Mouse (Mus musculus) left cerebral cortex, adult 18-20 months (tissue): Measurements from ENCODE around the gene Fam166b. TPM values are rescaled to one million over a fixed set of nuclear protein-coding genes. Genes with fewer than 3 reads are reported as not detected.

Experiments used
- DNase-seq, 2 experiments: peaks; one replicate each; pipeline ENCODE4 v3.0.0; 2021 to 2022; ENCODE audit warnings: low spot score in 2 of 2, mixed read lengths in 1 of 2
- total RNA-seq, 2 experiments: library from RNA; stranded (reverse); gene quantifications; 2 replicates each; pipeline ENCODE4 v1.2.3; 2021

Fam166b gene
- total RNA-seq, 2 experiments from 2014 or later: 0.82 to 1.2 TPM

DNA sequence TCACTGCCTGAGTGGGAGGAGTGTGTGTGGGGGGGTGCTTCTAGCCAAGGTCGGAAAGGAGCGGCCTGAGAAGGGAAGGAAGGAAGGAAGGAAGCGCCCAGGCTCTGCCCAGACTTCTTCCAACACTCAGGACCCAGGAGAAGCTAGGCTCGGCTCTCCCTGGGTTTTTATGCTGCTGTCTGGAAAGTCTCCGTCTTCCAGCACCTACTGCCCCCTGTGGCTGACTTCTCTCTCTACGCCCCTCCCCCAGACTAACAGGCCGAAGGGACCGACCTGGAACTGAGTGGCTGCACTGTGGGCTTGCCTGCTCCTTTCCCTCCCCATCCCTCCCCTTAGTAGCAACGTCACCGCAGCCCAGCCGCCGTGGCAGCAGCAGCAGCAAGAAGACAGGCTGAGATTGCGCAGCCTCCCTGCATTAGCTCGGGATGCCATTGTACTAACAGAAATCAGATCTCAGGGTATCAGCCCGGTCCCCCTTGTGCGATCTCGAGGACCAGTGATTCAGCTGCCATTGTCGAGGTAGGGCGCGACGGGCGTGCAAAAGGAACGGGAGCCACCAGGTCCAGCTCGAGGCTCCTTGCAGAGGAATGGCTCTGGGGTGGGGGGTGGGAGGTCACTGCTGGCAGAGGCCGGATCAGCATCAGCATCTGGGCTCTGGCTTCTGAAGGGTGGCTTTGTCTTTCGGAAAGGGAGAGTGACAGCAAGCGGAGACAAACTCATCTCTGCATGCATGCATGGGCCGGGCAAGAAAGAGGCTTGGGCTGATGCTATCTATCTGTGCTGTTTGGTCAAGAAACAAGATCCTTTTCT is 22.6 kb downstream of the Fam166b start:
- DNase-seq: peak; percentile 68 to 77

DNA sequence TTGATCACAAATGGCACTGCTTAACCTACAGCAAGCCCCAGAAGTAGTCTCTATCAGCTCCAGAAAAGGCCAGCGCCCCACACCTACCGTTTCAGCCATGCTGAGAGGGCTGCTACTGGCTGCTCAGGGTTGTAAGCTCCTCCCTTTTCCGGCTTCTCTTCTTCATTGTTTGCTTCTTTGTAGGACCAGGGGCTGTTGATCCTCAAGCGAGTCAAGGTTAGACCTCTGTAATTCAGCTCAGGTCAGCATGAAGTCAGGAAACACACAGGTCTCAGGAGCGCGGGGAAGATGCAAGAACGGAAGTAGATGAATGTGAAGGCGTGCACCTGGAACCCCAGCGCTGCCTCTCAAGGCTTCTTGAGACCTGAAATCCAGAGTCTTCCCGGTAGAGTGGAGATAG is 24.2 kb downstream of the Fam166b start:
- no peak for DNase-seq

DNA sequence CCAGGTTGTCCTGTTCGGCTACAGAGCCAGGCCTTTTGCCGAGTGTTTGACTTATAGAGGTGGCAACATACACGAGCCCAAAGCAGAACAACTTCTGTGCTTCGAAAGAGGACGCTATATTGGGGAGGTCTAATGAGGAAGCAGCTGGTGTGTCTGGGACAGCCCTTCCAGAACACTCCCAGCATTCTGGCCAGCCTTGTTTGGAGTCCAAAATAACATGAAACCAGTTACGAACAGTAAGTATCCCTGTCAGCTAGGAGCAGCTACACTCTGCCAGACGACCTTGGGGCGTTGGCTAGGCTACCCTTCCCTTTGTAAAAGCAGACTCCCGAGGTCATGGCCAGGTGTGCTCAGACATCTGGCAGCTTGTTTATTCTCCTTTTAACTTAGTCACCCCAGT is 26.7 kb downstream of the Fam166b start:
- DNase-seq: no peak

DNA sequence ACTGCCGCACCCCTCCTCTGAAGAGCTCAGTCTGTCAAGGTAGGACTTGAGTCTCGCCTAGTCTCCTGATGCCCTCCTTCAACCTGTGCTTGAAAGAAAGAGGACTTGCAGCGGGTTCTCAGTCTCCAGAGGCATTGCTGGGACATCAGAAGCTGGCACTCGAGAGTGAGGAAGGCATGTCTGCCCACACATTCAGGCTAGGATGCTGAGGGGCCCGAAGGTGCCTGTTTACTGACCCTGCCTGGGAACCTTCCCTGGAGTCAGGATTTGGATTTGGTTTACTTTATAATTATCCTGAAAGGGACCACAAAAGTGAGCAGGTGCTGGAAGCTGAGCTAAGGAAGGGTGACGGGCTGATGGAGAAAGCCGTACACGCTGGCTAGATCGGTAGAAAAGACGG is 27.4 kb downstream of the Fam166b start:
- no peak for DNase-seq

DNA sequence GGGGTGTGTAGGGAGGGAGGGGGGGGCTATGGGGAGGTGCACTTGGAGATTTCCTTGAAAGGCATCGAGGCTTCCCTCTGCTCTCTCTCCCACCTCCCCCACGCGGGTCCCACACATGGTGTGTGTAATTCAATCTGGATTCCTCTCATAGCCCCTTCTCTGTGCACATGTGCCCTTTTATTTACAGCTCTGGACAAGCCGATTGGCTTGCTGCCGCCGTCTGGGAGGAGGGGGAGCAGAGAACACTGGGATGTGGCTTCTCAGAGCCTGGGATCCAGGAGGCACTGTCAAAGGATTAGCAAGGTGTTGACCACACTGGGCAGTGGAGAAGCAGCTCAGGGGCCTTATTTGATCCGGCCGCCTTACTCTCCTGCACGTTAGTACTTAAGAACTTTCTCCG is 28.0 kb downstream of the Fam166b start:
- DNase-seq: no peak

DNA sequence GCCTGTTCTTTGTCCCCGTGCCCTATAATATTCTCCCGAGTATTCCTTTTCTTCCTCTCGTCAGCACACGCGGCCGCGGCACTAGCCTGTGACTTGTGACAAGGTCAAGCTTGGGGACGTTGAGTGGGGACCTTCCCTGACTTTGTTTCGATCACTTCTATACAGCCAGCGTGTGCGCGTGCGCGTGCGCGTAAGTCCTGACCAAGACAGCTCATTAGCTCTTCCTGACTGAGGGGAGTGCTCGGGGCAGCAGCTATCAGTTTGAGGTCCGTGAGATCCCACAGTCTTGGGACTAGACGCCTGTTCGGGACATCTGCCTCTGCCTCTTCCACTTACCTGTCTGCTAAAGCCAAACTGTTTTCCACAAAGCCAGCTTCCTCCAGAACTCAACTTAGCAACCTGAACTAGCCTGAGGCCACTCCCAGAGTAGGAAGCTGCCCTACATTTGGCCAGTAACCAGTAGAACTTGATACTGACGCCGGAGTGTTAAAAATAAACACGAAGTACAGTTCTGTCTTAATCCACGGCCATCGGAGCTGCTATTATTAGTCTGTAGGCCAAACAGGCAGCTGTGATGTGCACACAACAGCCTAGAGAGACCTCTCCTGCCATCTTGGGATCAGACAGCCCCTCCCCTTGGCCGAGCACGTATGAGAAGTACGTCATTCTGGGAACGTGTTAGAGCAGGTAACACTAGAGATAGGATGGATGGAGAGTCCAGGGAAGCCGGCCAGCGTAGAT is 29.4 kb downstream of the Fam166b start:
- DNase-seq: no peak

DNA sequence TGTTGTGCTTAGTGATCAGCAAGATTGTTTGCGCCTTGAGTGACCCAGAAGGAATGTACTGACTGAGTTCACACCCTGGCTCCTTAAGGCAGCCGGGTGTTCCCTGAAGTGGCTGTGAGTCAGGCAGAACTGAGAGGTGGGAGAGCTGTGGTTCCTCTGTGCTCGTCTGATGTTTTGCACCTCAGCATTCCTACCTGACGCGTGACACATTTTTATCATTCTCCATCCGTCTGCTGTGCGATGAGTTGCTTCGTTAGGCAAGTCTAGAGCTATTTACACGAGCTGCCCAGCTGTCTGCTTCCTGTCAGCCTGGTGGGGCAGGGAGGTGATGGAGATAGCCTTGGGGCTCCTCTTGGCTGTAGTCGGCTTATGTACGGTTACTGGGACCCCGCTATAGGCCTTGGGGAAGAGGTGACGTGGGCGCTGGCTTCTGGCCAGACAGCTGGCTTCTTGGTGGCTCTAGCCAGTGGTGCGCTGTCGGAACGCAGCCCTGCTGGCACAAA is 30.1 kb downstream of the Fam166b start:
- peak in 1 of 2 experiments; percentile 49 for DNase-seq

DNA sequence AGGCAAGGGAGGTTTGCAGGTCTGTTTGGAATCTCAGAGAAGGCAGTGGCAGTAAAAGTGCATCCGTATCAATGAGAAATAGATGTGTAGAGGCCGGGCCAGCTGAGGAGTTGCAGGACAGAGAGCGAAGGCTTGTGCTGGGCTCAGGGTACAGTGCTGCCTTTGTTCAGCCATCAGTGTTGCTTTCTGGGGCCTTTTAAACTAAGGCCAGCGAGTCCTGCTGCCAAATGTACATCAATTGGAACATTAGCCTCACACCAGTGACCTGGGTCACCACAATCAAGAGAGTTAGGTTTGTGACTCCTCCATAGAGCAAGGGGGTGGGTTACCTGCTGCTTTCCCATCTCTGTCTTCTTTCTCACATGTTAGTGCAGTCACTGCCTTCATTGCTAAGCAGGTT is 30.9 kb downstream of the Fam166b start:
- DNase-seq: no peak

DNA sequence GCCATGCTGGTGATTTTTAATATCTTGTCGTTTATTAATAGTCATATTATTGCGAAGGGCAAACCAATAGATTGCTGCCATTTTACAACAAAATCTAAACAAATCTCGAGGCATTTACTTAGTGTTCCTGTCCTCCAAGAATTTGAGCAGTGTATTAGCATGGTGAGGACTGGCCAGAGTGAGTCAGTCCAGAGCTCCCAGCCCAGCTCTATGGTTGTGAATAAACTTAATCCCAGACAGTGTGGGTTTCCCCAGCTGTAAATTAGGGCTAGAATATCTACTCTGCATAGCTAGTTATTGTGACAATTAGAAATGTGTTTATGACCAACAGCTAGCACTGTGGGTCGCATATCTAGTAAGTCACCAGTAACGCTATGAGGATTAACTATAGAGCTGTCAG is 32.6 kb downstream of the Fam166b start:
- DNase-seq: no peak

DNA sequence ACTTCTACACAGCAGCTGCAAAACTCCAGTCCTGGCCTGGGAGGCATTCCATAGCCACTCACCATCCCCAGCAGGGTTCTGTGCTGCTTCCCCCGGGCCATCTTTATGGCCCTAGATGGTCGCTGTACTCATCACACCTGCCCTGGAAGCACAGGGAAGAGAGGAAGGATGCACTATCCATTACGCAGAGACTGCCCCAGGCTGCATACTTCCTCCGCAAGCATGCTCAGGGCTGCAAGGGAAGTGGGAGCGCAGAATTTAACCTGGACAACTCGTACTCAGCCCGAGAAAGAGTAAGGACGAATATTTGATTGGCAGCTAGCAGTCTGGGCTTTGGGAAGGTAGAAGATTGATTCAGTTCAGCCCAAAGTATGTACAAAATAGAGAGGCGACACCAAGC is 33.1 kb downstream of the Fam166b start:
- DNase-seq: no peak

DNA sequence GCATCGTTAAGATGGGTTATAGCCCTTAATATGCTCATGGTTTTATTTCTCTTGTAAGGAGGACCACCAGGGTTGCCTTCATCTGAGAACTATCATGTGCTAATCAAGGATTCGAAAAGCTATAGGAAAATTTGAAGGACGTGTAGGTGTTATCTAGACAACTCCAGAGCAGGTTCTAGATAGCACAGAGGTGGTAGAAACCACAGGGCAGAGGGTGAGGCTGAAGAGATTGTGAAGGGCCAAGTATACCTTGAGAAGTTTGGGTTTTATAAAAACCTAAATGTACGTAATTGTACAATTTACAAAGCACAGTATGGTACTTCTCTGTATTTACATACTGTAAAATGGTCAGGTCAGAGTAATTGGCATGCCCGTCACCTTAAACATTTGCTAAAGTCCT is 33.8 kb downstream of the Fam166b start:
- no peak for DNase-seq

DNA sequence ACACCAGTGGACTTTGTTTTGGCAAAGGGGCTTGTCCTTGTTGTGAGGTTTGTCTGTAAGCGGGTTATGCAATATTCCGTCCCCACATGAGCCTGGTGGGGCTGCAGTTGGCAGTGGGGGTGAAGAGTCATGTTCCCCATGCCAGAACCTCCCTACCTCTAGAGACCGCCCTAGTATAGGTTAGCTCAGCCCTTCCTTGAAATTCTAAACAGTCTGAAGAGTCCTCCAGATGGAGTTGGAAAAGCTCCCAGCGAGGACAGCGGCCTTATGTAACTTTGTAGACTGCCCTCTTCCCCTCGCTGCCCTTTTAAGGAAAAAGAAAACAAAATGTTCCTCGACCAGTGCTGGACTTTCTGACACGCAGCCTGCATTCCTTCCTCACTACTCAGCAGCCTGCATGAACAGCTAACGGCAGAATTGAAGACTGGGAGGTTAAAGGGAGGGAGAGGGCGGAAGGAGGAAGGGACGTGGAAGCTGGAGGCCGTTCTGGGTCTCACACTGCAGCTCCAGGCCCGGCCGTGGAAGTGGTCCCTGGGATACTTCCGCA is 34.5 kb downstream of the Fam166b start:
- no peak for DNase-seq

DNA sequence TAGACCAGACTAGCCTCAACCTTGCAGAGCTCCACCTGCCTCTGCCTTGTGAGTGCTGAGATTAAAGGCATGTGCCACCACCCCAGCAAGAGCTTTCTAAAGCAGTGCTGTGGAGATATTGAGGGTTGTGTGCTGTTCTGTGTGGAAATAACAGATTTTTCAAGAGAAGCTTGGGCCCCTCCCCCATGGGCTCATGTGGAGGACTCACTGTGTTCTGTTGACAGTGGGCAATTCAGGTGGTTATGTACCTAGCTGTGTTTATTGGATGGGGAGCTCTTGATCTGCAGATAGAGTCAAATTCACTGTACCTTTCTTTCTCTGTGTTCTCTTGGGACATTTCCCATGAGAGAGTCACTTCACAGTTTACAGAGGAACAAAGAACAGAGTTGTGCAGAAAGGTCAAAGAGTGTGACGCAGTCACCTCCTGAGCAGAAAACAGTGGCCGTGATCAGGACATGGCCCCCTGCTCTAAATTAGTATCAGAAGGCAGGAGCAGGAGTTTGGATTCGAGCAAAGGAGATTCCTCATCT is 37.3 kb downstream of the Fam166b start:
- DNase-seq: no peak

DNA sequence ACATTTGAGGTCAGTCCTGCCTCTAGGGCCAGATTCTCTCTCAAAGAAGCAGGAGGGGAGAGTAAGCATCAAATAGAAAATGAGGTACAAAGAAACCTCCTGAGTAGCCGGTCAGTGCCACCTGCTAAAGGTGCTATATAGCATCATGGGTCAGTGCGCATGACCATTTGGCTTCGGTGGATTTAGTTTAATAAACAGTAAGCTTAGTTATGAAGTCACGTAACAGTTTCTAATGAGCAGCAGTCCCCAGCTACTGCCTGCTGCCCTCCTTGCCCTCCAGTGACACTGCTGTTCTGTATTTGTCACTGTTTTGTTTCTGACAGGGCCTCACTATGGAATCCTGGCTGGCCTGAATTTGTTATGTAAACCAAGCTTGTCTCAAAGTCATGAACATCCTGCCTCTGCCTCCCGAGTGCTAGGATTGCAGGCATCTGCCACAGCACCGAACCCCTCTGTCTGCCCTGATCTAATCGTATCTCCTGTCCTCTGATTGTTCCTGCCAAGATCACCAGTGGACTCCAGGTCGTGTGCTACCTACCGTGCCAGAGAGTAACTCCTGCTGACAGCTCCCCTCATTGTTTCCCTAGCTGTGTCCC is 39.0 kb downstream of the Fam166b start:
- no peak for DNase-seq

DNA sequence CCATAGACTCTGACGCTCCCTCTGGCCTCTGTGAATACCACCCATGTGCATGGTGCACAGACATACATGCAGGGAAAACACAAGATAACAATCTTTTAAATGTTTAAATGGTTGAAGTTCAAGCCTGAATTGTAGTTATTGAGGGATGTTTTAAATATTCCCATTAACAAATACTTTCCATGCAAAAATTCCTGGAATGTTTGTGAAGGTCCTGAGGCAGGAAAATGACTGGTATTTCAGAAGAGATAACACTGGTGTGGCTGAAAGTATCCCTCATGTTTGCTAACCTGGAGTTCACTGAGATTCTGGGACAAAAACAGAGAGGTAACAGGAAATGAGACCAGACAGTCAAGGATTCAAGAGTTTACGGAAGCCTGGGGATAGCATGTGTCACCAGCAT is 39.5 kb downstream of the Fam166b start:
- DNase-seq: no peak

DNA sequence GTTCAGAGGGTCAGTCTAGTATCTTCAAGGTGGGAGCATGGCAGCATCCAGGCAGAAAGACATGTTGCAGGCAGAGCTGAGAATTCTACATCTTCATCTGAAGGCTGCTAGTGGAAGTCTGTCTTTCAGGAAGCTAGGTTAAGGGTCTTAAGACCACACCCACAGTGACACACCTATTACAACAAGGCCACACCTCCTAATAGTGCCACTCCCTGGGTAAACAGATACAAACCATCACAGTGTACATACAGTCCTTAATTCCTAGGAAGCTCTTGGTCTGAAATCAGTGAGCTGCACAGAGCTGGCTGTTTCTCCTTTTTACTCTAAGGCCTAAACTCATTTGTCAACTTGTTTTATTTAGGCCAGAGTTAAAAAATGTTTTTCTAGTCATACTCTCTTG is 42.0 kb downstream of the Fam166b start:
- no peak for DNase-seq

DNA sequence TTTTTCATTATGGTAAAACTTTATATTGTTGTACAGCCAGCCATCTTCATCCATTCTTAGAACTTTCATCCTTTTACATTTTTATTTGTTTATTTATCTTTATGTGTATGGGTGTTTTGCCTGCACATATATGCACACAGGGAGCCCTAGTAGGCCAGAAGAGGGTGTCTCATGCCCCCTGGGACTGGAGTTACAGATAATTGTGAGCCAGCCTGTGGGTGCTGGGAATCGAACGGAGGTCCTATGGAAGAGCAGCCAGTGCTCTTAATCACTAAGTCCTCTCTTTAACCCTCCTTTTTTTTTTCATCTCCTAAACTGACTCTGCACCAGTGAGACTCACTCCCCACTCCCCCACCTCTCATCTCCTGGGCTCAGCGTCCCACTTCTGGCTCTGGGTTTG is 44.4 kb downstream of the Fam166b start:
- DNase-seq: no peak

DNA sequence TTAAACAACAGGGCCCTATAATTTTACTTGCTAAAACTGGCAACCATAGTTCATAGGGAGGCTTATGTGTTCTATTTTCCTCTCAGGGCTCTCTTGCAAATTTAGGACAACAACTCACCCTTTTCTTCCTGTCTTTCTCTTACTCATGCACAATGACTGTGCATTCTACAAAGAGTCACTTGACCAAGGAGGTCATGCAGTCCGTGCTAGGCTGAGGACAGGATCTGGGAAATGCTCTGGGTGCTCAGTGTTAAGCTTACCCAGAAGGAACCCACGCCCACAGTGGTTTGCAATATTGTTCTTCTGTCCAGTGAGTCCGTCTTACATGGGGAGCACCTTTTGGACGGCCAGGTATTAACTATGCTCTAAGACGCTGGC is 44.9 kb downstream of the Fam166b start:
- DNase-seq: no peak

DNA sequence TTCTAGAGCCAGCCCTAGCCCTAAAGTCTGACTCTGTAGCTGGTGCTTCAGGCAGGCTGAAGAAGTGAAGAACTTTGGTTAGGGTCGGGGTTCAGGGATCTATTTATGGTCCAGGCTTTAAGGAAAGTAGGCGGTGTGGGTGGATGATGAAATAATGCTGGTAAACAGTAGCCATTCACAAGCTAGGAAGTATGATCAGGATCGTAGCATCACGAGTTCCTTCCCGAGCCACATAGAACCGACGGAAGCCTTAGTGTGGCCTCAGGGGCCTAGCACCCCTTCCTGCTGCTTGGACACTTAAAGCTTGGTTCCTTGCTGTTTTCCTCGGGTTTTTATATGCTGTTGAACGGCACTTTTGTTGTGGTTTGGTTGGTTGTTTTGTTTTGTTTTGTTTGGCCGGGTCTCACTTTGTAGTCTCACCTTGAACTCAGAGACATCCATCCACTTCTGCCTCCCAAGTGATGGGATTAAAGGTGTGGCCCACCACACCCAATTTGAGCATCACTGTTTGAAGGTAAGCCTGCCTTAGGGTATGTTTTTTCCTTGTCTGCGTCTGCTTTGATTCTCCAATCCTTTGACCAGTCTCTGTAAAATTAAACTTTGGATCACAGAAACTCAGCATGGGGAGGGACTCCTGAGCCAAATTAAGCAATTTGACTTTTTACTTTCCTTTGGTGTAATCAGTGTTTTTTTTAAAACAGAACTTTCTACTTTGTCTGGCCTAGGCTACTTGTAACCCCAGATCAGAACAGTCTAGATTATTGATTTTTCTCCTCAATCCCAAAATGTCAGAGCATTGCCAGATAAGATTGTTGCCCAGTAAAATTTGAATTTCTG is 45.5 kb downstream of the Fam166b start:
- DNase-seq: no peak

DNA sequence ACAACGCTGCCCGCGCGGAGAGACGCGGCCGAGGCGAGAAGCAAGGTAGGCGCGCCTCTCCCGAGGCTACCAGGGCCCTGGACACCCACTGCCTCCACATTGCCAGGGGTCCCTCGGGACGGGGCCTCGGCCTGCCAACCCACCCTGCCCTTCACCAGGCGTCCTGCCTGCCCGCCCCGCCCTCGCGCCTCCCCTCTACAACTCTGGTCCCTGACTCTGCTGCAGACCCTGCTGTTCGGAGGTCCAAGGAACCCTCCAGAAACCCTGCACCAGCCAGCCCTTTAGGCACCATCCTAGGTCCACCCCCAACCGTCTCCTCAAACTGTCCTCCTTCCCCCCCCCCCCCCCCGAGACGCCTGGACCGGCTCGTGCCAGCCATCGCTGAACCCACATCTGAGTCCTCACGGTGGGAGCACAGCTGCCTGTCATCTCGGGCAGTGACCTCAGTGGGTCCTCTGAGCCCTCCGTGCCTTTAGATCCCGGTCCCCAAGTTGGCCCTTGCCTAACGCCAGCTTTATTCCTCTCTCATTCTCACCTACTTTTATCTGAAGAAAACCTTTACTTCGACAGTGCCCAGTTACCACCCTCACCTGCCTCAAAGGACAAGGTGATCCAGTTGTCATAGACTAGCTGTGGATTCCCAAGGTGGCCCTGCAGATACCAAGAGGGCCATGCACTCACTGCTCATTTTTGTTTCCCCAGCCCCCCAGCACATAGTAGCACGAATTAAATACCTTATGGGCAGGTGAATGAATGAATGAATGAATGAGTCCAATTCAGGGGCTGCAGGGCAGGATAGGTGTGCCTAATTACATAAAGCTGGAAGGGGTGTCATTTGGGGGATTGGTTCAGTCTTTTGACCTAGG is 46.5 kb downstream of the Fam166b start:
- no peak for DNase-seq
